Mouse (Mus musculus) forebrain, embryonic 16.5 days (tissue): ENCODE measurements around the gene Kazn. TPM values are rescaled to one million over a fixed set of nuclear protein-coding genes. Genes with fewer than 3 reads are reported as not detected.

ENCODE experiments used
- ATAC-seq: fragments of 200-750 bp; cut with Nextera tagmentation; 2 replicates; pipeline ENCODE4 v1.8.0; 2017; ENCODE audit warnings: mild to moderate bottlenecking, moderate library complexity
- H3K27ac ChIP-seq: fragments of 300-500 bp; sonication (generic); 2 replicates; pipeline ENCODE4 v1.5.1; 2014; ENCODE audit warnings: low read length, control low read depth
- H3K27me3 ChIP-seq: fragments of 300-500 bp; sonication (generic); replicated peaks from 2 replicates; pipeline ENCODE4 v1.6.1; 2014; ENCODE audit warnings: low read length; ENCODE audit not compliant: control insufficient read depth, insufficient read depth
- H3K36me3 ChIP-seq: fragments of 300-500 bp; sonication (generic); 2 replicates; pipeline ENCODE4 v1.6.1; 2014; ENCODE audit not compliant: control insufficient read depth, insufficient read depth
- H3K4me1 ChIP-seq: fragments of 300-500 bp; sonication (generic); replicated peaks from 2 replicates; pipeline ENCODE4 v1.6.1; 2014; ENCODE audit warnings: low read length; ENCODE audit not compliant: control insufficient read depth, insufficient read depth
- H3K4me2 ChIP-seq: fragments of 300-500 bp; sonication (generic); 2 replicates; pipeline ENCODE4 v1.6.1; 2014; ENCODE audit warnings: mild to moderate bottlenecking, low read length, control low read depth
- H3K4me3 ChIP-seq: fragments of 300-500 bp; sonication (generic); replicated peaks from 2 replicates; pipeline ENCODE4 v1.5.1; 2014; ENCODE audit warnings: mild to moderate bottlenecking, low read length, control low read depth
- H3K9ac ChIP-seq: fragments of 300-500 bp; sonication (generic); replicated peaks from 2 replicates; pipeline ENCODE4 v1.6.1; 2014; ENCODE audit warnings: low read depth, low read length, control low read depth
- H3K9me3 ChIP-seq: fragments of 300-500 bp; sonication (generic); 2 replicates; pipeline ENCODE4 v1.6.1; 2016; ENCODE audit warnings: low read length; ENCODE audit not compliant: control insufficient read depth
- WGBS: fragments of 180-500 bp; shearing (Covaris S2); extraction: QIAGEN DNeasy Blood & Tissue Kit; methylation state at CpG from one replicate; pipeline ENCODE4 v1.1.7; 2014; 5-methylcytosine and 5-hydroxymethylcytosine counted together
- polyA plus RNA-seq: library from polyadenylated mRNA; unstranded; fragments of >200 nt; fragmentation: Nextera tagmentation; extraction: Ambion mirVana; gene quantifications from 2 replicates; pipeline ENCODE4 v1.2.1, GENCODE M21; 2015

The Kazn gene
- polyA plus RNA-seq, 1 experiment from 2014 or later, result 27.6 TPM

GRCm38 (mm10) chr4:142235426-142235825, 3.8 kb downstream of the Kazn start:
- Histone ChIP-seq H3K9me3 (no peaks in the 10 kb centered on the region), H3K36me3 (no peaks in the 10 kb centered on the region), H3K27ac (no peak overlapping the region), H3K9ac (no peak overlapping the region), H3K4me2 (no peak overlapping the region), H3K4me1 (peaks cover 21% of the 10 kb centered on the region), H3K27me3 (0 out of 2 replicates have a peak, but pooled peaks cover 3% of the 10 kb centered on the region), H3K4me3 (no peak overlapping the region)
- 83% methylated on average over 11 of the region's 11 CpGs for WGBS
- no peak for ATAC-seq

DNA sequence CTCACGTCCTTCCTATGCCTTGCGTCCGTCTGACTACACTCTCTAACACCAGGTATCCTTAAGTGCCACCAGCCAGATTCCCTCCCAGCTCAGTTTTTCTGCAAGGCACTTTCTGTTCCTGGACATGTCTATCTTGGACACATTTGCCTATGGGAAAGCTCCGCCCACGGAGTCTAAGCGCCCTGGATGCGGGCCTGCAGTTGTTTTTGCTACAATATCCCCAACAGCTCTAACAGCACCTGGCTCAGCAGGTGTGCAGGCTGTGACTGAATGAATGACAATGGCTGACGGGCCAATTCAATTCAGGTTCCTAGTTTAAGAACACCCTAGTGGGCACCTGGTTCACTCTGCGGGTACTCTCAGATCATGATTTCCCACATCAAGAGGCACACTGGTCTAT, 4.4 kb downstream of the Kazn start:
- Histone ChIP-seq H3K27me3 (0 out of 2 replicates have a peak, but pooled peaks cover 3% of the 10 kb centered on the region), H3K4me3 (no peak overlapping the region), H3K36me3 (no peaks in the 10 kb centered on the region), H3K27ac (no peak overlapping the region), H3K4me2 (no peak overlapping the region), H3K9me3 (no peaks in the 10 kb centered on the region), H3K9ac (no peak overlapping the region), H3K4me1 (peaks cover 16% of the 10 kb centered on the region)
- 54% methylated on average over 9 of the region's 9 CpGs for WGBS
- ATAC-seq, result no peak

DNA sequence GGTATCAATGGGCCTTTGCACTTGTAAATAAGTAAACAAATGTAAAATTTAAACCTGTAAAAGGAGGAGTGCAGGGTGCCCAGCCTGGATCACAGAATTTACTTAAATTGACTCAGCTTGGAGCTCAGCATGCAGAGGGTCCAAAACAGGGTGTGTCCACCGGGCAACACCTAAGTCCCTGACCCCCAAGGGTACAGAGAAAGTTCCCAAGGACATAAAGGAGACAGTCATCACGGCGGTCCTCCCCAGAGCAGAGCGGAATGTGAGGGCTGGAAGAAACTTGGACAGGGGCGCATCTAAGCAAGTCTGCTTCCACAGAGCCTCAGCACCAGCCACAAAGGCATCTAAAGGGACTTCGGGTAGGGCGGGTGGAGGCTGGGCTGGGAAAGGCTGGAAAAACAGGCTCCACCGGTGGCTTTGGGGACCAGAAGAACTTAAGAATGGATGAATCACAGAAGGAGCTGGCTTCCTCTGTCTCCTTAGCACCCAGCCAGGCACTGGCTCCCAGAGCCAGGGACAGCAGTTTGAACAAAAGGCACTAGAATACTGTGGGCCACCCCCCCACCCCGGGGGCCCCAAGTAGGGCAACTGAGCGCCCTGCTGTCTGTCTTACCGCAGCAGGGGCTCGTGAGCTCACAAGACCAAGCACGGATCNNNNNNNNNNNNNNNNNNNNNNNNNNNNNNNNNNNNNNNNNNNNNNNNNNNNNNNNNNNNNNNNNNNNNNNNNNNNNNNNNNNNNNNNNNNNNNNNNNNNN, 10.2 kb downstream of the Kazn start:
- peaks cover 4% of the 10 kb centered on the region for H3K4me1 ChIP-seq
- no peak overlapping the region for H3K4me3 ChIP-seq
- H3K4me2 ChIP-seq, result no peak overlapping the region
- no peak overlapping the region for H3K9ac ChIP-seq
- no peak for ATAC-seq
- H3K36me3 ChIP-seq, result no peaks in the 10 kb centered on the region
- no peaks in the 10 kb centered on the region for H3K27me3 ChIP-seq
- 38% methylated on average over 13 of the region's 13 CpGs for WGBS
- H3K9me3 ChIP-seq, result no peaks in the 10 kb centered on the region
- no peak overlapping the region for H3K27ac ChIP-seq

GRCm38 (mm10) chr4:142223898-142224645, 15.1 kb downstream of the Kazn start:
- no peaks in the 10 kb centered on the region for H3K9me3 ChIP-seq
- no peak overlapping the region for H3K9ac ChIP-seq
- H3K4me2 ChIP-seq, result no peak overlapping the region
- H3K27ac ChIP-seq, result no peak overlapping the region
- peaks cover 6% of the 10 kb centered on the region; the same call in 1 of the 2 replicates for H3K4me1 ChIP-seq
- WGBS, result 88% methylated on average over 9 of the region's 9 CpGs
- H3K27me3 ChIP-seq, result no peaks in the 10 kb centered on the region
- H3K4me3 ChIP-seq, result no peak overlapping the region
- H3K36me3 ChIP-seq, result no peaks in the 10 kb centered on the region
- no peak for ATAC-seq

- H3K27ac ChIP-seq, result no peak overlapping the region
- no peak overlapping the region for H3K9ac ChIP-seq
- 44% methylated on average over 1 of the region's 1 CpGs for WGBS
- H3K4me2 ChIP-seq, result no peak overlapping the region
- H3K9me3 ChIP-seq, result no peaks in the 10 kb centered on the region
- ATAC-seq, result no peak
- H3K27me3 ChIP-seq, result no peaks in the 10 kb centered on the region
- no peaks in the 10 kb centered on the region for H3K36me3 ChIP-seq
- H3K4me3 ChIP-seq, result no peak overlapping the region
- H3K4me1 ChIP-seq, result peaks cover 6% of the 10 kb centered on the region; the same call in 1 of the 2 replicates
These were observed 16.8 kb downstream of the Kazn start for GRCm38 (mm10) chr4:142222385-142222784.

DNA sequence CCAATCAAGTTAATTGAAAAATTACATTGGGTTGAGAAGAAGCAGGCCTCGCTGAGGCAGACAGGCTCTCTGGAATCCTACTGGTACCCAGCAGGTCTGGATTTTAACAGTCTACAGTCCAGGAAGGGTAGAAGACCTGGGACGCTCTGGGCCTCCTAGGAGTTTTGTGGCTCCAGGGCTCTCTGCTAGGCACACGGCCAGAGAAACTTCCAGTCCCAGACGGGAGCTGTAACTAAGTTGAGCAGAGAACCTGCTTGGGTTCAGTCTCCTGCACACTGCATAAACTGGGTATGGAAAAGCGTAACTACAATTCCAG, 17.5 kb downstream of the Kazn start:
- Histone ChIP-seq H3K4me1 (peaks cover 6% of the 10 kb centered on the region; the same call in 1 of the 2 replicates), H3K27me3 (no peaks in the 10 kb centered on the region), H3K9ac (no peak overlapping the region), H3K36me3 (no peaks in the 10 kb centered on the region), H3K27ac (no peak overlapping the region), H3K4me3 (no peak overlapping the region), H3K9me3 (no peaks in the 10 kb centered on the region), H3K4me2 (no peak overlapping the region)
- no peak for ATAC-seq
- 47% methylated on average over 5 of the region's 5 CpGs for WGBS

- no peak for ATAC-seq
- Histone ChIP-seq H3K4me1 (peaks cover 6% of the 10 kb centered on the region; the same call in 1 of the 2 replicates), H3K4me2 (no peak overlapping the region), H3K4me3 (no peak overlapping the region), H3K27me3 (no peaks in the 10 kb centered on the region), H3K9me3 (no peaks in the 10 kb centered on the region), H3K9ac (no peak overlapping the region), H3K27ac (no peak overlapping the region), H3K36me3 (no peaks in the 10 kb centered on the region)
- WGBS, result 66% methylated on average over 18 of the region's 18 CpGs
These were observed 18.0 kb downstream of the Kazn start for GRCm38 (mm10) chr4:142221025-142221756.

GRCm38 (mm10) chr4:142218997-142219396, 20.2 kb downstream of the Kazn start:
- Histone ChIP-seq H3K9me3 (no peaks in the 10 kb centered on the region), H3K4me2 (no peak overlapping the region), H3K36me3 (no peaks in the 10 kb centered on the region), H3K4me3 (no peak overlapping the region), H3K27ac (no peak overlapping the region), H3K9ac (no peak overlapping the region), H3K27me3 (no peaks in the 10 kb centered on the region), H3K4me1 (peaks cover 9% of the 10 kb centered on the region; the same call in 1 of the 2 replicates)
- 68% methylated on average over 8 of the region's 8 CpGs for WGBS
- no peak for ATAC-seq

DNA sequence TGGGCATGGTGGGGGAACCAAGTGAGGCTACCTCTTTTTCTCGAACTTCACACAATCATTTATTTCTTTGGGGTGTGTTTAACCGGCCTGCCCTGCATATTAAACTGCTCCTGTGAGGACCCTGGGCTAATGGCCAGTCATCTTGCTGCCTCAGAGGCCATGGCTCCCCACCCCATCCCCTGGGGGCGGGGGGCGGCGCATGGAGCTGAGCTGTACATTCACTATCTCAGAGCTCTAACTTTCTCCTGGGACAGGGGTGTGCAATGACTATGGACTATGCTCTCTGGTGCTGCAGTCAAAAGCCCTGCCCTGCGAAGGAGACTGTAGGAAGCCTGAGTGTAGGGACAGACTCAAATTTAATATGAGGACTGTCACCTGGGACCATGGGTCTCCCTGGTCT, 22.2 kb downstream of the Kazn start:
- 79% methylated on average over 6 of the region's 6 CpGs for WGBS
- H3K36me3 ChIP-seq, result no peaks in the 10 kb centered on the region
- peaks cover 14% of the 10 kb centered on the region for H3K4me1 ChIP-seq
- no peaks in the 10 kb centered on the region for H3K9me3 ChIP-seq
- H3K9ac ChIP-seq, result no peak overlapping the region
- ATAC-seq, result no peak
- no peak overlapping the region for H3K4me2 ChIP-seq
- no peaks in the 10 kb centered on the region for H3K27me3 ChIP-seq
- no peak overlapping the region for H3K4me3 ChIP-seq
- H3K27ac ChIP-seq, result no peak overlapping the region
